Mouse (Mus musculus) gastrocnemius, postnatal 36 days (tissue): ENCODE data around the gene Pgc. TPM values are rescaled to one million over a fixed set of nuclear protein-coding genes. Genes with fewer than 3 reads are reported as not detected.

Experiments used
- DNase-seq, 2 experiments: peaks; one replicate each; pipeline ENCODE4 v3.0.0; 2022
- intact Hi-C: fragments of 180-260 bp; cut with DNase I; formaldehyde crosslinking; loops from one replicate; pipeline ENCODE4 v1.15.1; 2025
- long read RNA-seq, 2 experiments: library from polyadenylated mRNA; stranded (forward); transcript quantifications; one replicate each; pipeline ENCODE4 v2.0.0; 2021
- total RNA-seq, 2 experiments: library from RNA; stranded (reverse); gene quantifications; 2 replicates each; pipeline ENCODE4 v1.2.3; 2021

The Pgc gene
- total RNA-seq = not detected
- long read RNA-seq, experiment 1 = 0 reads
- long read RNA-seq, experiment 2 = 0 reads

- no peak for DNase-seq
- intact Hi-C loops = no loop called here
Observed at GRCm38 (mm10) chr17:47726566-47726965, at the start of gene Pgc. Gene Pgc, plus strand, starts transcription at chr17:47726842.

- no peak for DNase-seq
- intact Hi-C loops = loop anchor here (5.0 kb wide), 2 partner anchors 66 to 171 kb away; partner anchors contain the start of genes Bysl, Ccnd3, Gm20517 and Med20
Observed at GRCm38 (mm10) chr17:47678238-47678637, 48.4 kb upstream of the Pgc start.

- no peak for DNase-seq
- intact Hi-C loops = loop anchor here (5.0 kb wide), 2 partner anchors 66 to 171 kb away; partner anchors contain the start of genes Bysl, Ccnd3, Gm20517 and Med20
Observed at GRCm38 (mm10) chr17:47678702-47679101, 47.9 kb upstream of the Pgc start.

- intact Hi-C loops = no loop called here
- no peak for DNase-seq
Observed at GRCm38 (mm10) chr17:47682836-47683235, 43.8 kb upstream of the Pgc start.

- intact Hi-C loops = loop anchor here (5.0 kb wide), 1 partner anchor 185 kb away; the partner anchor contains the start of gene Taf8
- DNase-seq = peak; percentile 88 to 91
Observed at GRCm38 (mm10) chr17:47687409-47688343, 39.0 kb upstream of the Pgc start.

- intact Hi-C loops = loop anchor here (5.0 kb wide), 1 partner anchor 186 kb away; the partner anchor contains the start of gene Taf8
Observed at GRCm38 (mm10) chr17:47688344-47688607, 38.4 kb upstream of the Pgc start, which contains the start of gene Tomm6. Gene Tomm6, minus strand, starts transcription at chr17:47688386.

GRCm38 (mm10) chr17:47688608-47689575 is 37.8 kb upstream of the Pgc start, which contains the start of gene Frs3:
Gene Frs3, plus strand, starts transcription at chr17:47689030.
- intact Hi-C loops = loop anchor here (5.0 kb wide), 1 partner anchor 187 kb away; the partner anchor contains the start of gene Taf8
- peak; percentile 40 to 45 for DNase-seq

More at GRCm38 (mm10) chr17:47688344-47688607, 38.4 kb upstream of the Pgc start, which contains the start of gene Tomm6:
- DNase-seq = no peak

- no peak for DNase-seq
- intact Hi-C loops = loop anchor here (5.0 kb wide), 1 partner anchor 188 kb away; the partner anchor contains the start of gene Taf8
Observed at GRCm38 (mm10) chr17:47689894-47690293, 36.7 kb upstream of the Pgc start.

GRCm38 (mm10) chr17:47691650-47692049 is 35.0 kb upstream of the Pgc start:
- intact Hi-C loops = no loop called here
- no peak for DNase-seq

- no peak for DNase-seq
- intact Hi-C loops = no loop called here
Observed at GRCm38 (mm10) chr17:47693671-47694441, 32.8 kb upstream of the Pgc start.

- no peak for DNase-seq
- intact Hi-C loops = no loop called here
Observed at GRCm38 (mm10) chr17:47694442-47694502, 32.4 kb upstream of the Pgc start, which contains the start of gene Gm21981. Gene Gm21981, minus strand, starts transcription at chr17:47694455.

GRCm38 (mm10) chr17:47694503-47695336 is 31.9 kb upstream of the Pgc start, which contains the start of gene Prickle4:
Gene Prickle4, minus strand, starts transcription at chr17:47694736.
- peak; percentile 96 to 99 for DNase-seq
- intact Hi-C loops = no loop called here

- no peak for DNase-seq
- intact Hi-C loops = no loop called here
Observed at GRCm38 (mm10) chr17:47695337-47695710, 31.3 kb upstream of the Pgc start.

GRCm38 (mm10) chr17:47698156-47698555 is 28.5 kb upstream of the Pgc start:
- no peak for DNase-seq
- intact Hi-C loops = no loop called here

- intact Hi-C loops = no loop called here
- no peak for DNase-seq
Observed at GRCm38 (mm10) chr17:47699055-47699454, 27.6 kb upstream of the Pgc start.

GRCm38 (mm10) chr17:47701793-47702192 is 24.8 kb upstream of the Pgc start:
- intact Hi-C loops = no loop called here
- no peak for DNase-seq

GRCm38 (mm10) chr17:47702548-47703345 is 23.9 kb upstream of the Pgc start:
- no peak for DNase-seq
- intact Hi-C loops = no loop called here

- DNase-seq = no peak
- intact Hi-C loops = no loop called here
Observed at GRCm38 (mm10) chr17:47703556-47703955, 23.1 kb upstream of the Pgc start.
